Mouse (Mus musculus) gastrocnemius, postnatal 10 days (tissue): Measurements from ENCODE around the gene Slc7a8. TPM values are rescaled to one million over a fixed set of nuclear protein-coding genes. Genes with fewer than 3 reads are reported as not detected.

Experiments used
- DNase-seq: peaks from one replicate; pipeline ENCODE4 v3.0.0; 2021; ENCODE audit warnings: mixed read lengths
- total RNA-seq, 2 experiments: library from RNA; stranded (reverse); gene quantifications; 2 replicates each; pipeline ENCODE4 v1.2.3; 2021

Gene Slc7a8
- total RNA-seq, 2 experiments from 2014 or later, result 5.7 to 7.5 TPM

DNA sequence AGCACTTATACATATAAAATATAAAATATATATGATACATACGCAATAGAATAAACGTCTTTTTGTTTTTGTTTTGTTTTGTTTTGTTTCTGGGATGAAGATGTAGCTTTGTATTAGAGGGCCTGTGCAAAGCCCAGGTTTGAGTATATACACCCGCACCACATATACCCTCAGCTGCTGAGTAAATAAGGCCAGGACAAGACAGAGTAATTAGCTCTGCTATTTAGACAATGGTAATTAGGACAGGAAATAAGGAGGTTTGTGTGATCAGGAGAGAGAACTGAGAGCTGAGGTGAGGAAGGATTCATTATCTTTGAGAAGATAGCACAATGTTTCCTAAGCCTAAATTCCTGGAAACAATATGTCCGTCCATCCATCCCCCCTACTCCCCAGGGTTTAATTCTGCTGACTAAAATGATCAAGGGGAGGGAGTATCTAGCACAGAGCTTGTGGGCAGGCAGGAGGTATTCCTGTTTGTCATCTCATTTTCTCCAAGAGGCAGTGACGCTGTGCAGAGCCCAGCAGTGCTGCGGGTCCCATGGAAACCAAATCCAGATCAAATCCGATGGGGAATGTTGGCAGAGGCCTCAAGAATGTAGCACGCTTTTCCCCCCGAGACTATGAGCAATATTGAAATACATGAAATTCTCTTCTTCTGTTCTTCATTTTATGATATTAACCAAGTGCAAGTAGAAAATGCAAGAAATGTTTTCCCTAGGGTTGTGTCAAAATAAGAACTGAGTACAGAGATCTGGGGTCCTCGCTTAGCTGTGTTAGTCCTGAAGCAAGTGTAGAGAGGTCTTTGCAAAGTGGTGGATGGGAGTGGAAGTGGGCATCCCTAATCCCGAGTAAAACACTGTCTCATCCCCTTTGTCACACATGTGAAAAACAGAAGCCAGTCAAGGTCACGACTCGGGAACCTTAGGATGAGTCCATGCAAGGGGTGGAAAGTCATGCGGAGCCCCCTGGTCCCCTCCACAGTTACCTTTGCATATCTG, 44.9 kb downstream of the Slc7a8 start:
- DNase-seq, result no peak

DNA sequence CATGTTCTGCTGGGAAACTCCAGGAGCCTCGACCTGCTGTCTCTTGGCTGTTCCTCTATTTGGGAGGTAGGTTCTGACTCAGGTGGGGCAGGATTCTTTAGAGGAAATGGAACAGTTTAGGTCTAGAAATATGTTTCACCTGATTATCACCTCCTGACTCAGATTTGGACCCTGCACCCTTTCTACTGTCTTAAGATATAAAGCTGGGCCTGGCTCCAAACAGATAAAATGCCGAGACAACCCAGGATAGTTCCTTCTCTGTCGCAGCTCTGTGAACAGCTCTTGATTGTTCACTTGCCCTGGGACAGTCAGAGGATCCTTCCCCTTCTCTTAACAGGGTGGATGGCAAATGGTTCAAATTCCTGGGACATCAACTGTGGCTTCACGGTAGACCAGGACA, 46.5 kb downstream of the Slc7a8 start:
- no peak for DNase-seq

DNA sequence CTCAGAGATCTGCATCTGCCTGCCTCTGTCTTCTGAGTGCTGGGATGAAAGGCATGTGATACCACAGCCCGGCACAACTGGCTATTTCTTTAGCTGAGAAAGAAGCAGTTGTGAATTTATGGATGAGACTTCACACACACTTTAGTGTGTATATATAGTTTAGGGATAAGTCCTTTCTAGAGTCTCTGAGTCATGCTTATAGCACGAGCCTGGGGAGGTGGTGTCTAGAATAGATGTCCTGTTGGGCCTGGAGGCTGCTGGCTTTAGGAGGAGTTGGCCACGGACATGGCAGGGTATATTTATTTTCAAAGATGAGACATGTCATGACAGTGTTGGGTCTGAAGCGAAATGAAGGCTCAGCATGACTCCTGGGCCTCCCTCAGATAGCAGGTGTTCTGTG, 47.7 kb downstream of the Slc7a8 start:
- DNase-seq, result no peak

DNA sequence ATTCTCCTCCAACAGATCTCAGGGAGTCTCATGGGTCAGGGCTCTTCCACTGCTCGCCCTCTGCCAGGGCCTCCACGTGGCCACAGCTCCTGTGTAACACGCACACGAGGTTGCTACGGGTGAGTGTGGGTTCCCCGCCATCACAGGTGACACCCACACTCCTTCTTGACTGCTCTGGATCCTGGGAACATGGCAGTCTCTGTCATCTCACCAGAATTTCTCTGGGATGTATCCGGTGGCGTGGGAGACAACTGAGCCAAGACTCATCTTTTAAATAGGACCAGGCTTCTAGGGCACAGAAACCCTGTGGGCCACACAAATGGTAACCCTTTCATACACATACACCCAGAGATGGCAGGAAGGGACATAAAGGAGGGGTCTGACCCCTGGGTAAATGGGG, 49.5 kb downstream of the Slc7a8 start:
- DNase-seq, result no peak

DNA sequence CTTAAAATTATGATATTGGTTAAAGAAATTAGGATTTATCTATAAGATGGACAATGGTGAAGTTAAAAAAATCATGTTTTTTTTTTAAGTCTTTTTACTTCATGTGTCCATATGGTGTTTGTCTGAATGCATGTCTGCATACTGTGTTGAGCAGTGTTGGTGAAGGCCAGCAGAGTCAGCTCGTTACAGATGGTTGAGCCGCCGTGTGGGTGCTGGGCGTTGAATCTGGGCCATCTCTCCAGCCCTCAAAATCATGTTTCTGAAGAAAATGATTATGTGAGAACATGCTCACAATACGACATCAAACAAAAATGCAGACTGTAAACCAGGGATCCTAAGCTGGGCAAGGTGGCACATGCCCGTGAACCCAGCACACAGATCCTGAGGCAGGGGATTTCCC, 51.4 kb downstream of the Slc7a8 start:
- DNase-seq, result no peak

DNA sequence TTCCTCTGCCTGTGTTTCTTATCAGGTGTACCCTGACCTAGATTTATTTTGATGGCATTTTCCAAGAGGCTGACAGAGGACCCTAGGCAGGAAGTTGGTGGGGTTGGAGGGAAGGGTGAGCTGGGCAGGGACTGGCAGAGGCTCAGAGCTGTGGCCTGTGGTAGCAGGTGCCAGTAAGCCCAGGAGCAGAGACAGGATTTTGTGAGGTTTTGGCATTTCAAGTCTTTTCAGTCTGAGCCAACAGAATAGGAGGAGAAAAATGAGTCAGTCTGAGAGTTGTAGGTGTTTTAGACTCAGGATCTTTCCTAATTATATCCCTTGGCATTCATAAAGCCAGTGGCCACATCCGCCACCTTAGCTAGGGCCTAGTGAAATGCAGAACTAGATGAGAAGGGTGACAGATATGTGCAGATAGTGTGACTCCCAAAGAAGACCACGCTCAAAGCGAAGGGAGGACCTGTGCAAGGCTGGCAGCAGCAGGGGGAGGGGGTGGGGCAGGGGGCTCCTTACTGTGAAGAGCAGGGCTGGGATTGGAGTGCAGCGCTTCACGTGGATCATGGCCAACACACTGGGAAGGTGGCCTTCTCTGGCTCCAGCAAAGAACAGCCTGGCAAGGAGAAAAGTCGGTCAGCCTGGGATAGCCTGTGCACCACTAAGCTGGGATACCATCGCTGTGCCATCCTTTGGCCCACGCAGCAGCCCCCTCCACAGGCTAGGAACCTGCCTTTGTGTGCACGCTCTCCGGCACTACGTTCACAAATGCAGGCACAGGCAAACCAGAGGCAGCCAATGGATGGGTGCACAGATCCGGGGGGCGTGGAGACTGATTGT, 52.7 kb downstream of the Slc7a8 start:
- DNase-seq, result no peak

DNA sequence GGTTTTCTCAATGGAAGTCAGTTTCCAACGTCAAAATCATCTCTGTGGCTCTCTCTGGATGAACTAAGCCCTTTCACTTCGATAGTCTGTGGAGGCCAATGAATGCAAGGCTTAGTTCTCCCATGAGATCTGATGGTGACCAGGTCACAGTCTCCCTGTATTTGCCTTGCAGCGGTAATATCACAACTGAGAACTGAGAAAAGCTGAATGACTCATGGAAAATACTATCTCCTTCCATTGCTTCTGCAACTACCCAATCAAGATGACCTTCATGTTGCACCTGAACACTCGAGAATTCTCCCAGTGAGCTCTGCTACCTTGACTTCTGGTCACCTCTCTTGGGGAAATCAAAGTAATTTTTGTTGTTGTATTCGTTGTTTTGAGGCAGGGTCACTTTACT, 54.2 kb downstream of the Slc7a8 start:
- DNase-seq, result no peak

DNA sequence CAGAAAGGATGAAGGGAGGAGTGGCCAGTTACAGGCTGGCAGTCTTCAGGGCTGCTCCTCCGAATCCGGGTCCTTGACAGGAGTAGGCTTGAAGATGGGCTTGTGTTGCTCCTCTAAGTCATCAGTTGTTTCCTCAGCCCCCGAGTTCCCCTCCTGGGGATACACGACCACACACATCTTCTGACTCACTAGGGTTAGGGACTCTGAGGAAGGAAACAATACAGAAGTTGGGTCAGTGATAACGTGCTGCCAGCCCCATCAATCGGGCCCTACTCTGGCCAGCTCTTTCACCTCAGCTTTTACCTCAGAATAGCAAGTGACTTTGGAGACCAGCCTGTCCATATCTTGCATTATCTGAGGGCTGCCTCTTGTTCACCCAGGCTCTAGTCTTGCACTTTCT, 57.7 kb downstream of the Slc7a8 start:
- DNase-seq, result no peak

DNA sequence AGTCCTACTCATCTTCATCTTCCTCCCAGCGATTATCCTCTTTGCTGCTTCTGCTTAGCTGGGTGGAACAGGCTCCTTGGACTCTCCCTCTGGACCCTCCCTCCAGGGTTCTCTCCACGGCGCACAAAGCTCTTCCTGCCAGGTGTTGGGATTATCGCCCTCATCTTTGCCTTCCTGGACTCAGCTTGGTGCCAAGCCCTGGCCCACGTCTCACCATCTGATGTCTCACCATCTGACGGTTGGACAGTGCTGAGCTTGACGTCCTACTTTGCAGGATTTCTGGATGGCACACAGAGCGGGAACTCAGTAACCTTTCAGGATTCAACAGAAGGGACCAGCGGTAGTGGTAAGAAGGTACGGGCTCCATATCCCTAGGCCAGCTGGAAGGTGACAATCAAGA, 60.0 kb downstream of the Slc7a8 start:
- no peak for DNase-seq

DNA sequence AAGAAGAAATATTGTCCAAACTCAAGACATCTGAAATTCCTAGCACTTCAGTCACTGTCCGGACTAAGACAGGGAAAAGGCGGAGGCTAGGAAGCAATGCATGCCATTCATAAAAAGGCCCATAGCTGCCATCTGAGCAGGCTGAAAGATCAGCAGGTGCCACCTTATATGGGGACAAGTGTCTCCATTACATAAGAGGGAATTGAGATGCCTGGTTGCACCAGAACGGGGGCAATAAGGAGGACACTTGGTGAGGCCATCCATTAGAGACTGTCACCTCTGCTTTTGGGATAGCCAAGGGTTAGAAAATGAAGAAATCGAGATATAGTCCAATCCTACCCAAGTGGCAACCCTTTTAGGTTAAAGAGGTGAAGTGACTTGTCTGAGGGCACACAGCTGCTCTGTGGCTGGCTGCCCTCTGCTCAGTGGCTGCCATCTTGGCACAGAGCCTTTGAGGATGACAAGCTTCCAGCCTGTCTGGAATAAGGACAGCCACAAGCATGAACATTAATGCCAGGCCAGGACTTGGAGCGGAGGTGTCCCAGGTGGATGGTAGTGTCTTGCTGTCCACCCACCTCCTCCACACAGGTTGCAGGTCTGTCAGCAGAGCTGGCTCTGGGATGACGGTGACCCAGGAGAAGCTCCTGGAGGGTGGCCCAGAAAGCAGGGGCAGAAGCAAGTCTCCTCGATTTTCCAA, 60.9 kb downstream of the Slc7a8 start:
- peak; percentile 35 for DNase-seq

DNA sequence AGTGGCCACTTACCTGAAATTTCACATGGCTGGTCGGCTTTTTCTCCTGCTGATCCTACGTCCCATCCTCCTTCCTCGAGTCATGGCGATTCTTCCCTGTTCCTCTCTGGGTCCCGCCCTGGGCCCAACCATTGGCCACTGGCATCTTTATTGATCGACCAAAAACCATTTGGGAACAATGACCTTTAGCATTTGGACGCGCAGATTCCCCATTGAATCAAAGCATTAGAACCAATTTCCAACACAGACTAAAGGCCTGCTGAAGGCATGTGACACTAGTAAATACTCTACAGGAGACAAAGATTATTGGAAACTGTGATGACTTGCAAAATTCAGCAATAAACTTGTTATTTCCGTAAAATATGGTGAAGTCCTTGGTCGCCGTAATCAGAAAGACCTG, 61.7 kb downstream of the Slc7a8 start:
- DNase-seq, result no peak

DNA sequence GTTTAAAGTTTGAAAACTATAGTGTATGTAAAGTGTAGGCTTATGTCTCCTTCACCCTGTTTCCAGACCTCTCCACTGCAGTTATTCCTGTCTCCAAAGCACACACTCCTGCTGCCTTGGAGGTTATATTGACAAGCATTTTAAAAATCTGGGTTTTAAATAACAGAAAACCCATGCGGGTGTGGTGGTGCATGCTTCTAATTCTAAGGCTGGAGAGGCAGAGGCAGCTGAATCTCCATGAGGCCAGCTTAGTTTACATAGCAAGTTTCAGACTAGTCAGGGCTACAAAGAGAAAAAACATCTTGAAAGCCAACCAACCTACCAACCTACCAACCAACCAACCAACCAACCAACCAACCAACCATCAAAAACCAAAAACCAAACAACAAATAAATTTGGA, 66.3 kb downstream of the Slc7a8 start:
- DNase-seq, result no peak

DNA sequence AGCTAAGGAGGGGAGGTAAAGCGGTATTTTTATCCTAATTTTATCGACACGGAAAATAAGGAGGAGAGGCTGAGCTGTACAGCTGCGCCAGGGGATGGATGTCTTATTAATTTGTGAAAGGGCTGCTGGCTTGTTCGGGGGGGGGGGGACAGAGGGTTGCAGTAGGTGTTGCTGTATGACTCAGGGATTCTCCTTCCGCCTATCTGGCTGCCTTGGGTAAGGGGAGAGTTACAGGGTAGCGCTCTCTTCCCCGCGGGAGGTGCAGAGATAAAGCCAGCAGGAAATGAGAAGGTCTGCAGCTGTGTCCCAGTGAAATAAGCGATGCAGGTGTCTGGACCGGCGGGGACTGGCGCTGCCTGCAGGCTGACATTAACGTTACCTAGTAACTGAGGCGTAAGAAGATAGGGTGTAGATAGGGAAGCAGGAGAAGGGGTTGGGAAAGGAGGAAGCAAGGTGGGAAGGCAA, 67.1 kb downstream of the Slc7a8 start:
- DNase-seq, result no peak

DNA sequence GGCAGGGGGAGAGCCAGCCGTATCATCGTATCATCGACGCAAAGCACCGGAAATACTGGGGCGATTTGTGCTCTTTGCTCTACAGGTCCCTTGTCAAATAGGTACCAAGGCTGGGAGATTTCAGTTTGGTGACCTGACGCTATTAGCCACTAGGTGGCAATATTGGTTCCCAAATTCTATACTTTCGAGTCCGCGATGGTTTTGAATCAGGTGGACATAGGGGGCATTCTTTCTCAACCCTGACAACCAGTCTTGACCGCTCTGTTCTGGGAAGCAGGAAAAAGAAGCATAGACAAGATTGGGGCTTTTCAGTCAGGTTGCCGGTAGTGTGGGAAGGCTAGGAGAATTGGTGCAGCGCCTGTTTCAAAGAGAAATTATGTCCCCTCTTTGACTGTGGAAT, 67.6 kb downstream of the Slc7a8 start:
- DNase-seq, result peak; percentile 44

DNA sequence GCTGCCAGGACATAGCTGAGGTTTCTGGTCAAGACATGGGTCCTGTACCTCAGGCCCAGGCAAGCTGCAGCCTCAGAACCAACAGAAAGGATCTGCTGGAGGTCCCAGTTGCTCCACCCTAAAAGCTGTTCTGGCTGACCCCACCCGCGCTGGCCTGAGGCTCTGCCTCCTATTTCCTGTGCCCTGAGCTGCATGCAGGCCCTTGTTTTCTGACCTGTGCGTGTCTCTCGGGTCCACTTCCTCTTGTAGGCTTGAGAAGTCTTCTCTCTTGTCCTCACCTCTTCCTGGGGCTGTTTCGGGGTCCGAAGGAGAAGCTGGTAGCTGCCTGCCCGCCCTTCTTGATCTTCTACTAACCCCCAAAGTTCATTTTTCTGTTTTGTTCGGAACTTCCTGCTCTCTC, 68.9 kb downstream of the Slc7a8 start:
- no peak for DNase-seq

DNA sequence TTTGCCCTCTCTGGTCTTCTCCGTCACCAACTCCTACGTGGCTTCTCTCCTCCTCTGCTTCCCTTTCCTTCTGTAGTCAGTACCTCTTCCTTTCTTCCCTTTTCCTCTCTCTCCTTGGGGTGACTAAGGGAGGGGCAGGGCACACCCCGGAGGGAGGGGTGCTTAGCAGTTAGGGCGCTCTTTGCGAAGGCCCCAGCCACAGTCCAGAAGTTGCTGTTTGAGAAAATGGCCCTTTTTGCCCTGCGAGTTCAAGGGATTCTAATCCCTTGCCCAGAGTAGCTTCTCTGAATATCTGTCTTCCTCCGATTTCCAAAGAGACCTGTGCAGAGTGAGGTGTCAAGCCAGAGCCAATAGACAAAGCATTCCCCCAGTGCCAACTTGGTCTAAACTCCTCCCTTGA, 69.7 kb downstream of the Slc7a8 start, which contains the start of gene Cebpe:
Cebpe (minus strand) TSS at position 101 of the 400 bp plus-strand sequence.
- DNase-seq, result no peak

DNA sequence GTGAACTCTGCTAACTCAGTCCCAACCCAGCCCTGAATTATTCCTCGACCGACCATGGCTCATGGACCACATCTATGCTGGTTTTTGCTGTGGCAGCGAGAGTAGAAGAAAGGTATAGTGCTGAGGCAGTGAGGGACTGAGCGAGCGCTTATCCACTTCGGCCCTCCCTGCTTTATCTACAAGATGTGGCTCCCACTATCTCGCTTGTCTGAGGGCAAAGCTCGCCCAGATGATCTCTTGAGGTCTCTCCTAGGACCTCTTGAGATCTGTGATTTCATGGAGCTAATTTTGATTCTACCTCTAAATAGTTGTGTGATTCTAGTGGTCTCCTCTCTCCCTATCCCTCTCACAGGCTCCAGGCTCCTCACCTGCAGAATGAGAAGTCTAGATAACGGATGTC, 72.7 kb downstream of the Slc7a8 start:
- DNase-seq, result no peak

DNA sequence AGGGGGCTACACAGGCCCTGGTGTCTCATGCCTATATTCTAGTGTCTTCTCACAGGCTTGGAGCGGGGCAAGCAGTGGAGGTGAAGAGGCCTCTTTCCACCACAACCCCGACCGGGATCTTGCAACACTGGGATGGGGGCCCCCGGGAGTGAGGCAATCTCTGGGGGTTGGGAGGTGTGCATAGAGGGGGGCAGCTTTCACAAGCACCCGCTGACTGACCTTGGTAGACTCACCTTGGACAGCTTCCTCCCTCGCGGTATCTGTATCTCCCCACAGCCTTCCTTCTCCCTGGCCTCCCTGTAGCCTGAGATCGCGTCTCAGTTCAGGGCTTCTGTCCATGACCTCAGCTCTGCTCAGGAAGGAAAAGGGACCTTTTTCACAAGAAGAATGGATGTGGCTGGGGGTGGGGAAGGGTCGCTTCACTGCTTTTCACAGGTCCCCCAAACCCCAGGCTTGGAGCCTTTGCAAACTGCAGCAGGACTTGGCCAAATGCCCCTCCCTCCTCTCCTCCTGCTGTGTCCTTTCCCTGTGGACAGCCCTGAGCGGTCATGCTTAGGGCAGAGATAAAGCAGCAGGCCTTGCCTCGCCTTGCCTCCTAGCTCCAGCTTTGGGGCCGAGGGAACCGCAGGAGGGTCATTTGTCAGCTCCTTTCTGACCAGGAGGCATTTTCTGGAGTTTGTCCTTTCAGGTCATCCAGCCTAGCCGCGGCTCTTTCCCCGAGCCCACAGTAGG, 75.0 kb downstream of the Slc7a8 start:
- no peak for DNase-seq

DNA sequence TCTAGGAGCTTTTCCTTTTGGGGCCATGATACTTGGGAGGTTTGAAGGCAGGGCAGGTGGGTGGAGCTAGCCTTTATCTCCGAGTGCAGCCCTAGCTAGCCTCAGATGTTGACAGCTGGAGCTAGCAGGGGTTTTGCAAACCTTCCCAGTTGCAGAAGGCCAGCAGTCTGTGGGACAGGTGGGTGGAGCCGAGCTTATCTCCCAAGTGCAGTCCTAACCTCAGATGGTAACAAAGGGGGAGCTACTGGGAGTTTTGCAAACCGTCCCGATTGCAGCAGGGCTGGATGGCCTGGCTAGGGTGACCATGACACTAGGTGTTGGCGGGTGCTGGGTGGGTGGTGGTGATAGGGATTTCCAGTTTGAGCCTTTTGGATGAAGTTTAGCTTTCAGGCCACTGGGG, 75.9 kb downstream of the Slc7a8 start:
- DNase-seq, result no peak

DNA sequence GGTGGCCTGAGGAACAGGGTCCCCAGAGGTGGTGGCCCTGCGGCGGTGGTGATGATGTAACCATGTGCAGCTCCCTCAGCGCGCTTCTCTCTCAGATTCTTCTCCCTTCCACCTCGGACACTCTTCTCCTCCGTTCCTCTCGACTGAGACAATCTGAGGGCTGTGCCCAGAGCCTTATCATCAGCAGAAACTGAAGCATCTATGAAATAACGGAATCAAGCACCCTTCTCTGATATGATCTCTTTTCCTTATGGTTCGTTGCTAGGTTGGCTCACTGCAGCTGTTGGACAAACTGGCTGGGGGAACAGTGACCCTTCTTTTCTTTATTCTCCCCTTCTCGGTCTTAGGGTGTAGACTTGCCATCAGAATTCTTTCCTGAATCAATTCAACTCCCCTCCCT, 78.5 kb downstream of the Slc7a8 start:
- DNase-seq, result no peak

DNA sequence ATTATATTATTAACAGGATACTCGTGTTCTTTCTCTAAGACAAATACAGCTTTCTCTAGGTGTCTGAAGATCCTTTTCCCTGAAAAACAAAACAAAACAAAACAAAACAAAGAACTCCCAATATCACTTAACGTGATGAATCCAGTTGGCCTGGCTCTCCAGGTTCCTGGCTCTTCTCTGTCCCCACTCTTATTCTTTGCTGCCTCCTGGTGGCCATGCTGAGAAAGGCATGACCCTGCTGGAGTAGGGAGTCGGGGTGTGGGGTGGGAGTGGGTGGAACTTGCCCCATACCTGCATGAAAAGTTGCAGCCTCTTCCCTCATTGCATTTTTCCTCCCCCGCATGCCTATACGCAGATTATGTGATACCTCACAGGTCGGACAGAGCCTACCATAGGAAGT, 80.4 kb downstream of the Slc7a8 start:
- peak; percentile 86 for DNase-seq

DNA sequence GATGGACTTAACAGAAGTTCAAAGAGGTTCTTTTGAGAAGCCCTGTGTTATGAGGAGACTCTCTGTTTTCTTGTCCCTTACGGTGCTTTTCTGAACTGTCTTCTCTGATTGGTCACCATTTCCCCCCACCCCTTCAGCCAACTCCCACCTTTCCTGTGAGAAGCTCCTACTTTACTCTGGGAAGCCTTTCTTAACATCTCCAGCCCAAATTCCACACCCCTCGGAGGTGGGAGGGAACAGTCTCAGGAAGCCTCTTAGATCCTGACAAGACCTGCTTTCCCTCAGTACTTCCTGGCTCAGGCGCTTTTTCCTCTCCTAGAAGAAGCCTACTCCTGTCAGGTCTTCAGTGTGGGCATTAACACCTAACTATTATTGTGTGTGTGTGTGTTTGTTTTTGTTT, 82.2 kb downstream of the Slc7a8 start:
- no peak for DNase-seq
